Mouse (Mus musculus) midbrain, embryonic 14.5 days (tissue): ENCODE results near the gene Gm20721. TPM values are rescaled to one million over a fixed set of nuclear protein-coding genes. Genes with fewer than 3 reads are reported as not detected.

ENCODE experiments used
- ATAC-seq: fragments of 200-750 bp; cut with Nextera tagmentation; 2 replicates; pipeline ENCODE4 v1.8.0; 2017; ENCODE audit warnings: moderate number of reproducible peaks, moderate library complexity; ENCODE audit not compliant: low FRiP score, low TSS enrichment
- DNase-seq: peaks from one replicate; pipeline ENCODE4 v3.0.0-alpha.2; 2015
- H3K27ac ChIP-seq: fragments of 300-500 bp; sonication (generic); replicated peaks from 2 replicates; pipeline ENCODE4 v1.5.1; 2014; ENCODE audit warnings: mild to moderate bottlenecking, low read depth, low read length, moderate library complexity
- H3K27me3 ChIP-seq: fragments of 300-500 bp; sonication (generic); 2 replicates; pipeline ENCODE4 v1.6.1; 2014; ENCODE audit warnings: low read length, control low read depth, mixed read lengths; ENCODE audit not compliant: control insufficient read depth, insufficient read depth
- H3K36me3 ChIP-seq: fragments of 300-500 bp; sonication (generic); 2 replicates; pipeline ENCODE4 v1.6.1; 2014; ENCODE audit warnings: low read length, control low read depth; ENCODE audit not compliant: control insufficient read depth, insufficient read depth
- H3K4me1 ChIP-seq: fragments of 300-500 bp; sonication (generic); 2 replicates; pipeline ENCODE4 v1.6.1; 2014; ENCODE audit warnings: mild to moderate bottlenecking, antibody characterized with exemption, low read length, control low read depth; ENCODE audit not compliant: control insufficient read depth, insufficient read depth
- H3K4me2 ChIP-seq: fragments of 300-500 bp; sonication (generic); 2 replicates; pipeline ENCODE4 v1.6.1; 2014; ENCODE audit warnings: mild to moderate bottlenecking, low read length, moderate library complexity
- H3K4me3 ChIP-seq: fragments of 300-500 bp; sonication (generic); replicated peaks from 2 replicates; pipeline ENCODE4 v1.5.1; 2014; ENCODE audit warnings: low read depth, low read length
- H3K9ac ChIP-seq: fragments of 300-500 bp; sonication (generic); replicated peaks from 2 replicates; pipeline ENCODE4 v1.6.1; 2014; ENCODE audit warnings: mild to moderate bottlenecking, low read length, moderate library complexity
- H3K9me3 ChIP-seq: fragments of 300-500 bp; sonication (generic); 2 replicates; pipeline ENCODE4 v1.6.1; 2016; ENCODE audit warnings: low read length, control low read depth, mixed read lengths; ENCODE audit not compliant: control insufficient read depth
- WGBS: fragments of 180-500 bp; shearing (Covaris S2); extraction: QIAGEN DNeasy Blood & Tissue Kit; methylation state at CpG from one replicate; pipeline ENCODE4 v1.1.7; 2014; 5-methylcytosine and 5-hydroxymethylcytosine counted together
- polyA plus RNA-seq: library from polyadenylated mRNA; unstranded; fragments of >200 nt; fragmentation: Nextera tagmentation; extraction: Ambion mirVana; gene quantifications from 2 replicates; pipeline ENCODE4 v1.2.1, GENCODE M21; 2014

Gm20721 gene
- polyA plus RNA-seq, 1 experiment from 2014 or later = 6.4 TPM

DNA sequence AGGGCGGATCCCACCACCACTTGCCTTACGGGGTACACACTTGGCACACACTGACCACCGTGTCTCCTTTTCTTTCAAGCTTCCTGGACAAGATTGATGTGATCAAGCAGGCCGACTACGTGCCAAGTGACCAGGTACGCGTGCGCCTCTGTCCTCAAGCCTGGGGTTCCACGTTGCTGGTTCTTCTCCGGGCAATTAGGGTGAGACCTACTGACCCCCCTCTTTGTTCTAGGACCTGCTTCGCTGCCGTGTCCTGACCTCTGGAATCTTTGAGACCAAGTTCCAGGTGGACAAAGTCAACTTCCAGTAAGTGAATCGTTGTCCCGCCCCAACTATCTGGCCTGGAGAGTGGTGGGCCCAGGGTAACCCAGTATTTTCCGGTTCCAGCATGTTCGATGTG, 1.5 kb downstream of the Gm20721 start:
- Histone ChIP-seq H3K4me3 (no peak overlapping the region), H3K4me1 (peaks cover 16% of the 10 kb centered on the region), H3K4me2 (no peak overlapping the region), H3K9me3 (no peaks in the 10 kb centered on the region), H3K27me3 (no peaks in the 10 kb centered on the region), H3K27ac (no peak overlapping the region), H3K36me3 (peaks cover 37% of the 10 kb centered on the region), H3K9ac (no peak overlapping the region)
- ATAC-seq (no peak), DNase-seq (no peak)
- 96% methylated on average over 16 of the region's 16 CpGs for WGBS

DNA sequence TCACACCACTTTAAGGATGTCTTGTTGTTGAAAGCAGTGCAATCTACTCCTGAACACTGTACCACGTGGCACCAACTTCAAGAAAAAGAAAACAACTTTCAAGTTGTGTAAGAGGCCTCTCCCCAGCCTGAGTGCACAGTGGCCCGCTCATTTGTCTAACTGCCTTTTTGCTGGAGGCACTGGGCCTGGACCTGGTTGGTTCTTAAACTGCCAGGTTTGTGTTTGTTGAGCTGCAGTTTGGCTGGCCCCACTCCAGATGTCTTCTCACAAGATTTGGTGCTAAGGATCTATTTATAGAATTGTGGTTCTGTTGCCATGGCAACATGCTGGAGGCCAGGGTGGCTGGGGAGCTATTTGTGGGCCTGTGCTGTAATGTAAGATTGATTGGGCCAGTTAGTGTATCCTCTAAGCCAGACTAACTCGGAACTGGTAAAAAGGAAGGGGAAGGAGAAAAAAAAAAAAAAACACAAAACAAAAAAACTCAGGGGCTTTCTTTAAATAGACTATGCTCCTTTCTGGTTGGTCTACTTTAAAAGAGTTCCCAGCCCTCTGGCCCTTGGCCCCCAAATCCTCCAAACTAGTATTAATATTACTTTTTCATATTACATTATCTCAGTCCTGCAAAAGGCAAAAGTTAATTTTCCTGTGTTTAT, 2.4 kb downstream of the Gm20721 start:
- WGBS = 58% methylated on average over 3 of the region's 3 CpGs
- Histone ChIP-seq H3K9me3 (no peaks in the 10 kb centered on the region), H3K36me3 (peaks cover 37% of the 10 kb centered on the region)

DNA sequence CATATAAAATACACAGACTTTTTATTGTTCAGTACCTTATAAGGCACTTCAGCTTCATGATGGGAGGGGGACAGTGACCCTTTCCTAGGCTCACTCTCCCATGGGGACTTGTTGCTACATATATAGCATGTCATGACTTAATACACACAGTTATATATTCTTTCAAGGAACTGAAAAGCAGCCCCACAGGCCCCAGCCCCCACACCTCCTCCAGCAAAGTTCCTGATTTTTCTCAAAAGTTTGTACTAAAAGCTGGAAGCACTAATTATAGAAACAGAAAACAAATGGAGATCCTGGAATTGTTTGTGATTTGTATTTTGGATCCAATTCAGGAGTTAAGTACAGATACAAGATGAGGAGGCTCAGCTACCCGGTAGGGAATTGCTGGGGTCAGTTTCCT, 2.9 kb downstream of the Gm20721 start:
- Histone ChIP-seq H3K4me1 (peaks cover 16% of the 10 kb centered on the region), H3K4me3 (no peak overlapping the region), H3K4me2 (peak overlapping the region; percentile 11; the same call in 1 of the 2 replicates), H3K27ac (peak overlapping the region; percentile 47), H3K9ac (no peak overlapping the region), H3K27me3 (no peaks in the 10 kb centered on the region), H3K36me3 (peaks cover 37% of the 10 kb centered on the region), H3K9me3 (no peaks in the 10 kb centered on the region)
- ATAC-seq (no peak), DNase-seq (no peak)
- WGBS = 77% methylated on average over 1 of the region's 1 CpGs

More for the DNA sequence above, 2.4 kb downstream of the Gm20721 start:
- ATAC-seq = peak; percentile 46
- H3K27ac ChIP-seq = peak overlapping the region; percentile 47; the same call in 1 of the 2 replicates
- peak overlapping the region; percentile 11; the same call in 1 of the 2 replicates for H3K4me2 ChIP-seq
- peak; percentile 86 for DNase-seq
- no peak overlapping the region for H3K9ac ChIP-seq
- H3K27me3 ChIP-seq = no peaks in the 10 kb centered on the region
- H3K4me3 ChIP-seq = no peak overlapping the region
- H3K4me1 ChIP-seq = peaks cover 16% of the 10 kb centered on the region

DNA sequence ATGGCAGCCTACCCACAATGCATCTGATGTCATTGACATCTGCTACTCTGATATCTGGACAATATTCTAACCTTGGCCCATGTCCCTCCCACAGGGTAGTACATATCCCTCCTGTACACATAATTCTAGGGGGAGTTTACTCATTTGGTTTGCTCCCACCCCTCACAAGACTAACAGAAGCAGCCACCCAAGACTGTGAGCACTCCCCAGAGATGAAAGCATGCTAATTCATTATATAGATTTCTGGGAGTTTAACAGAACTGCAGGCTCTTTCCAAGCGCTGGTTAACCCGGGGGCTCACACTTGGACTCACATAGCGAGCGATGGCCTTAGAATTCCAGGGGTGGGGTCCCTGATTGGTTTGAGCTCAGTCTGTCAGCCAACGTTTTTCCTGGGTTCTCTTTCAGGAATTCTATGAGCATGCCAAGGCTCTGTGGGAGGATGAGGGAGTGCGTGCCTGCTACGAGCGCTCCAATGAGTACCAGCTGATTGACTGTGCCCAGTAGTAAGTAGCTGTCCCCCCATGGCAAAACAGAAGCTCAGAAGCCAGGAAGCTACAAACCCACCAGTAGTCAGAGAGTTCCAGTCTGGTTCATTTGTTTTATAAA, 3.6 kb downstream of the Gm20721 start:
- ATAC-seq (no peak), DNase-seq (no peak)
- no peaks in the 10 kb centered on the region for H3K27me3 ChIP-seq
- no peak overlapping the region for H3K4me2 ChIP-seq
- H3K27ac ChIP-seq = peak overlapping the region; percentile 38
- H3K9me3 ChIP-seq = no peaks in the 10 kb centered on the region
- H3K4me3 ChIP-seq = no peak overlapping the region
- WGBS = 76% methylated on average over 8 of the region's 8 CpGs
- H3K9ac ChIP-seq = no peak overlapping the region
- peaks cover 16% of the 10 kb centered on the region for H3K4me1 ChIP-seq
- H3K36me3 ChIP-seq = peaks cover 37% of the 10 kb centered on the region

DNA sequence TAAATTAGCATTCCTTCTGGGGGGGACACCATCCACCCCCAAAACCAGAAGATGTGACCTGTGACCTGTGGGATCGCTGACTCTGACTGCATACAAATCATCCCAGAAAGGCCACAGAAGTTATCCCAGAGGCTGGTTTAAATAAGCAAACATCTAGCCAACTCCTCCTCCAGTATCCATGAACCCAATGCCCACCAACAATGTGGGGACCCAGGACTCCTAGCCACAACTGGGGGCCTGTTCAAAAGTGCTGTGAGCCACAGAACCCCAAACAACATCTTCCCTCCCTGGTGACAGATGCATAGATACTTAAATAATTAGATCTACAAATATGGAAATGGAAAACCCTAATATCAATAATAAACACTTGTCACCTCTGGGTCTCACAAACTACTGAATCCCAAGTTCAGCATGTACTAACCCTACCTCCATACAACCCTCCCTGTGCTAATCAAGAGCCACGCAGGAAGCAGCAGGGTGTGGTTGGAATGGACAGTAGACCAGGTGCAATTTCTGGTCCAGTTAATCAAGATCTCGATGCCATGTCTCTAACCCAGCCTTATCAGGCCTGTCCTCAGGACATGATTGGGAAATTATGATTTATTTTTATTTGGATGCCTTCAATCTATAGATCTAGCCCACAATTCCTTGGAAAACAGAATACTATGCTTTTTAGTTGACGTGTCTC, 5.5 kb downstream of the Gm20721 start:
- peaks cover 23% of the 10 kb centered on the region for H3K36me3 ChIP-seq
- H3K9me3 ChIP-seq = no peaks in the 10 kb centered on the region
- H3K9ac ChIP-seq = no peak overlapping the region
- H3K27ac ChIP-seq = no peak overlapping the region
- DNase-seq = no peak
- 90% methylated on average over 4 of the region's 4 CpGs for WGBS
- H3K27me3 ChIP-seq = no peaks in the 10 kb centered on the region
- H3K4me3 ChIP-seq = no peak overlapping the region
- H3K4me2 ChIP-seq = no peak overlapping the region
- no peak for ATAC-seq
- H3K4me1 ChIP-seq = peaks cover 23% of the 10 kb centered on the region

DNA sequence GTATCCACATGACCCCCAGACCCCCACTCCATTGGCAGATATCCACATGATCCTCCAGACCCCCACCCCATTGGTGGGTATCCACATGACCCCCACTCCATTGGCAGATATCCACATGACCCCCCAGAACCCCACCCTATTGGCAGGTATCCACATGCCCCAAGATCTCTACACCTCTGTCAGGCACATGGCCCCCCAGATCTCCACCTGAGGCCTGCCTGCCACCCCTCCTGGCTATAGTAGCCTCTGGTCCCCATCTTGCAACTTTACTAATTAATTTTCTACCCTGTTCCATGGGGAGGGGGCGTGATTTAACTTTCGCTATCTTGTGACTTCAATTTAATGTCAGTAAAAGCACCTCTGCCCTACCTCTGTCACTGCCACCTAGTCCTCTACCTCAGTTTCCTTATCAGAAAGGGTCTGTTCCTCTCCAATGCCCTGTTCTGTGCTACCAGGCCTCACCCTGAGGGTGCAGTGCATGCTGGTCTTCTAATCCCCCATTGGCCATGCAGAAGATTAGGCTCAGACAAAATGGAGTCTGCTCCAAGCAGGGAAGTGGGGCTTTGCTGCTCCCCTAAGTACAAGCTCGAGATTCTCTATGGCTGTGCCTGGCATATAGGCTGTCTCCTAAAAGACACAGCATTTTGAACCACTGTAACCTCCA, 6.2 kb downstream of the Gm20721 start:
- WGBS = 92% methylated on average over 3 of the region's 3 CpGs
- Histone ChIP-seq H3K4me2 (no peak overlapping the region), H3K9me3 (no peaks in the 10 kb centered on the region), H3K27ac (no peak overlapping the region), H3K36me3 (peaks cover 16% of the 10 kb centered on the region), H3K9ac (no peak overlapping the region), H3K4me3 (no peak overlapping the region), H3K27me3 (no peaks in the 10 kb centered on the region), H3K4me1 (peaks cover 26% of the 10 kb centered on the region)
- no peak for ATAC-seq
- DNase-seq = no peak

DNA sequence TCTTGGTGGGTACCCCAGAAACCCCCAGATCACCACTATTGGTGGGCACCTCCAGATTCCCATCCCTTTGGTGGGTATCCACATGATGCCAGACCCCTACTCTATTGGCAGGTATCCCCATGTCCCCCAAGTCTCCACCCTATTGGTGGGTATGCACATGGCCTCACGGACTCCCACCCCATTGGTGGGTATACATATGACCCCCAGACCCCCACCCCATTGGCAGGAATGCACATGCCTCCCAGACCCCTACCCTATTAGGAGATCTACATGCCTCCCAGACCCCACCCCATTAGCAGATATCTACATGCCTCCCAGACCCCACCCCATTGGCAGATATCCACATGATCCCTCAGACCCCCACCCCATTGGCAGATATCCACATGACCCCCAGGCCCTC, 6.8 kb downstream of the Gm20721 start:
- H3K9me3 ChIP-seq = no peaks in the 10 kb centered on the region
- ATAC-seq = no peak; the same call in 1 of the 2 replicates
- H3K4me3 ChIP-seq = no peak overlapping the region
- no peak overlapping the region for H3K27ac ChIP-seq
- no peak overlapping the region for H3K9ac ChIP-seq
- H3K36me3 ChIP-seq = peaks cover 10% of the 10 kb centered on the region
- DNase-seq = no peak
- no peaks in the 10 kb centered on the region for H3K27me3 ChIP-seq
- no peak overlapping the region for H3K4me2 ChIP-seq
- 95% methylated on average over 1 of the region's 1 CpGs for WGBS
- peaks cover 29% of the 10 kb centered on the region for H3K4me1 ChIP-seq

DNA sequence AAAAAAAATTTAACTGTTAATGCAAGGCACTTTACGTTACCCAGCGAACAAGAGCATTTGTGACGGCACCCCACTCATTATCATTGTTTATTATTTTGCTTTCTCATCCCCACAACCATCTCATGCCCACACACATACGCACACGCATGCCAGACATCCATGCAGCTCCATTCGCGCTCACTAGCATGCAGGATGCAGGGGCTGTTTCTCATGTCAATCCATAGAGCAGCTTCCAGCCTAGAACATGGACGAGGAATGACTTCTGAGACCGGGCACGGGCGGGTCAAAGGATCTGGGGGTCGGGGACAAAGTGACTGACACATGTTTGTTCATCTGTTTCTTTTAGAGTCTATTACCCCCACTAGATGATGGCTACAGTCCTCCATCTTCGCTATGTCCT, 9.2 kb downstream of the Gm20721 start:
- DNase-seq = no peak
- Histone ChIP-seq H3K4me2 (no peak overlapping the region), H3K36me3 (peaks cover 6% of the 10 kb centered on the region; the same call in 1 of the 2 replicates), H3K27me3 (no peaks in the 10 kb centered on the region), H3K4me3 (no peak overlapping the region), H3K4me1 (peaks cover 38% of the 10 kb centered on the region), H3K9ac (no peak overlapping the region), H3K9me3 (no peaks in the 10 kb centered on the region), H3K27ac (no peak overlapping the region)
- WGBS = 91% methylated on average over 13 of the region's 13 CpGs
- ATAC-seq = no peak
